Mouse (Mus musculus) liver, postnatal 0 days (tissue): ENCODE data around the gene Jpt1.

ENCODE experiments used
- CTCF ChIP-seq: sonication (generic); IDR thresholded peaks from 2 replicates; pipeline ENCODE4 v1.5.1; 2016; ENCODE audit warnings: antibody characterized with exemption, low read depth
- EP300 ChIP-seq: IDR thresholded peaks from 2 replicates; pipeline ENCODE4 v1.6.1; 2016; ENCODE audit warnings: antibody characterized with exemption, low read depth, mild to moderate bottlenecking

DNA sequence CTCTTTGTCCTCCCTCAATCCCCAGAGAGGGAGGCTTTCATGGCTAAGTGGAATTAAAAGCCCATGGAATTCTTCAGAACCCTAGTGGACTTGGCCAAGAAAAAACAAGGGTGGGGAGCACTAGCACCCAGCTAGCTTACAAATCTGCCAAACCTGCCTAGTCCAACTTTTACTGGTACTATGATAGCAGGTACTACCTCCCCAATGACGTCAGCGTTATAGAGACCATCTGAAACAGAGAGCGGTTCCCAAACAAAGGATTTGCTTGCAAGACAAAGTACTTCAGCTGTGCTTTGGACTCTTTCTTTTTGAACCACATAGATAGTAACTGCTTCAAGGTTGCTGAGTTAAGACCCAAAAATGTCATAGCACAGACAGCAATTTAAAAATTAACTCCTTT lies 2.2 kb downstream of the Jpt1 start:
- TF ChIP-seq CTCF (no peak), EP300 (no peak)
